Mouse (Mus musculus): ENCODE results near the gene Fancc.

GRCm38 (mm10) chr13:63255519-63256011, 241.5 kb downstream of the Fancc start:
- TF ChIP-seq CTCF (conservative IDR thresholded peaks at IDR 0.05; ENCODE audit: low read length) = no peak
- no peak for TF ChIP-seq POU5F1 (IDR thresholded peaks at IDR 0.05; ENCODE audit: borderline replicate concordance, low read length)
- no peak for TF ChIP-seq NANOG (IDR thresholded peaks at IDR 0.05; ENCODE audit: borderline replicate concordance, low read length)
